Mouse (Mus musculus): ENCODE measurements around the gene Adamts5. TPM values are rescaled to one million over a fixed set of nuclear protein-coding genes. Genes with fewer than 3 reads are reported as not detected.

The Adamts5 gene
- polyA plus RNA-seq, 2 experiments: 0.11 to 0.25 TPM

- no peaks in the 10 kb centered on the region for H3K36me3 ChIP-seq (replicated peaks; ENCODE audit: control insufficient read depth, insufficient read depth, low read depth)
- ATAC-seq (ENCODE audit: insufficient read depth) (no peak), DNase-seq (ENCODE audit: low read depth in 3 of 3, low spot score in 3 of 3) (no peak)
- H3K27ac ChIP-seq: no peak overlapping the region
- no peaks in the 10 kb centered on the region for H3K4me1 ChIP-seq (replicated peaks; ENCODE audit: control insufficient read depth in 2 of 2, insufficient read depth in 2 of 2, low read length in 1 of 2)
- no peaks in the 10 kb centered on the region for H3K9me3 ChIP-seq (ENCODE audit: control insufficient read depth, low read length)
- H3K4me2 ChIP-seq (ENCODE audit: low read depth): peak overlapping the region; percentile 56
- TF ChIP-seq CTCF (IDR thresholded peaks at IDR 0.05; ENCODE audit: low read depth) (no peak), EP300 (IDR thresholded peaks at IDR 0.05; ENCODE audit: low read depth) (no peak)
- no peak overlapping the region for H3K9ac ChIP-seq (replicated peaks)
- H3K27me3 ChIP-seq (ENCODE audit: control insufficient read depth, insufficient read depth, low read length): peaks cover 23% of the 10 kb centered on the region
- H3K4me3 ChIP-seq (ENCODE audit: insufficient read depth in 1 of 2, low read depth in 2 of 2, low read length in 2 of 2): peak overlapping the region; percentile 47
- WGBS (ENCODE audit: insufficient replicate concordance): 1% methylated on average over 51 of the region's 51 CpGs
Observed at GRCm38 (mm10) chr16:85900702-85901580, 687 bp downstream of the Adamts5 start.

- H3K9me3 ChIP-seq (ENCODE audit: control insufficient read depth, low read length): no peaks in the 10 kb centered on the region
- H3K4me2 ChIP-seq (ENCODE audit: low read depth): peak overlapping the region; percentile 56
- 3% methylated on average over 45 of the region's 45 CpGs for WGBS (ENCODE audit: insufficient replicate concordance)
- H3K4me1 ChIP-seq (replicated peaks; ENCODE audit: control insufficient read depth in 2 of 2, insufficient read depth in 2 of 2, low read length in 1 of 2): no peaks in the 10 kb centered on the region
- TF ChIP-seq EP300 (IDR thresholded peaks at IDR 0.05; ENCODE audit: low read depth) (no peak), CTCF (IDR thresholded peaks at IDR 0.05; ENCODE audit: low read depth) (no peak)
- H3K27me3 ChIP-seq (ENCODE audit: control insufficient read depth, insufficient read depth, low read length): peaks cover 23% of the 10 kb centered on the region
- H3K27ac ChIP-seq: no peak overlapping the region
- H3K36me3 ChIP-seq (replicated peaks; ENCODE audit: control insufficient read depth, insufficient read depth, low read depth): no peaks in the 10 kb centered on the region
- DNase-seq (ENCODE audit: low read depth in 3 of 3, low spot score in 3 of 3) (no peak), ATAC-seq (ENCODE audit: insufficient read depth) (no peak)
- no peak overlapping the region for H3K9ac ChIP-seq (replicated peaks)
- H3K4me3 ChIP-seq (ENCODE audit: insufficient read depth in 1 of 2, low read depth in 2 of 2, low read length in 2 of 2): peak overlapping the region in 1 of 2 experiments; percentile 47; a peak in 2 of 4 replicates
Observed at GRCm38 (mm10) chr16:85899790-85900587, 1.6 kb downstream of the Adamts5 start.

- H3K4me3 ChIP-seq (ENCODE audit: insufficient read depth in 1 of 2, low read depth in 2 of 2, low read length in 2 of 2): no peak overlapping the region
- H3K4me1 ChIP-seq (replicated peaks; ENCODE audit: control insufficient read depth in 2 of 2, insufficient read depth in 2 of 2, low read length in 1 of 2): no peaks in the 10 kb centered on the region
- no peaks in the 10 kb centered on the region for H3K9me3 ChIP-seq (ENCODE audit: control insufficient read depth, low read length)
- TF ChIP-seq EP300 (IDR thresholded peaks at IDR 0.05; ENCODE audit: low read depth) (no peak), CTCF (IDR thresholded peaks at IDR 0.05; ENCODE audit: low read depth) (no peak; the same call in 1 of the 2 replicates)
- no peak overlapping the region for H3K27ac ChIP-seq
- no peaks in the 10 kb centered on the region for H3K36me3 ChIP-seq (replicated peaks; ENCODE audit: control insufficient read depth, insufficient read depth, low read depth)
- ATAC-seq (ENCODE audit: insufficient read depth) (no peak), DNase-seq (ENCODE audit: low read depth in 3 of 3, low spot score in 3 of 3) (no peak)
- peaks cover 23% of the 10 kb centered on the region for H3K27me3 ChIP-seq (ENCODE audit: control insufficient read depth, insufficient read depth, low read length)
- WGBS (ENCODE audit: insufficient replicate concordance): 16% methylated on average over 25 of the region's 25 CpGs
- H3K4me2 ChIP-seq (ENCODE audit: low read depth): peak overlapping the region; percentile 56
- H3K9ac ChIP-seq (replicated peaks): no peak overlapping the region
Observed at GRCm38 (mm10) chr16:85899301-85899721, 2.3 kb downstream of the Adamts5 start.

GRCm38 (mm10) chr16:85898816-85899215 lies 2.8 kb downstream of the Adamts5 start:
- Histone ChIP-seq H3K4me1 (replicated peaks; ENCODE audit: control insufficient read depth in 2 of 2, insufficient read depth in 2 of 2, low read length in 1 of 2) (no peaks in the 10 kb centered on the region), H3K9ac (replicated peaks) (no peak overlapping the region), H3K36me3 (replicated peaks; ENCODE audit: control insufficient read depth, insufficient read depth, low read depth) (no peaks in the 10 kb centered on the region), H3K27me3 (ENCODE audit: control insufficient read depth, insufficient read depth, low read length) (peaks cover 23% of the 10 kb centered on the region), H3K4me2 (ENCODE audit: low read depth) (no peak overlapping the region), H3K9me3 (ENCODE audit: control insufficient read depth, low read length) (no peaks in the 10 kb centered on the region), H3K27ac (no peak overlapping the region), H3K4me3 (ENCODE audit: insufficient read depth in 1 of 2, low read depth in 2 of 2, low read length in 2 of 2) (no peak overlapping the region)
- no peak for ATAC-seq (ENCODE audit: insufficient read depth)
- DNase-seq (ENCODE audit: low read depth in 3 of 3, low spot score in 3 of 3): no peak
- TF ChIP-seq EP300 (IDR thresholded peaks at IDR 0.05; ENCODE audit: low read depth): no peak
- TF ChIP-seq CTCF (IDR thresholded peaks at IDR 0.05; ENCODE audit: low read depth): no peak
- WGBS (ENCODE audit: insufficient replicate concordance): 61% methylated on average over 10 of the region's 10 CpGs

- H3K4me1 ChIP-seq (replicated peaks; ENCODE audit: control insufficient read depth in 2 of 2, insufficient read depth in 2 of 2, low read length in 1 of 2): no peaks in the 10 kb centered on the region
- H3K27ac ChIP-seq: no peak overlapping the region
- no peak overlapping the region for H3K4me3 ChIP-seq (ENCODE audit: insufficient read depth in 1 of 2, low read depth in 2 of 2, low read length in 2 of 2)
- WGBS (ENCODE audit: insufficient replicate concordance): 50% methylated on average over 4 of the region's 4 CpGs
- no peaks in the 10 kb centered on the region for H3K36me3 ChIP-seq (replicated peaks; ENCODE audit: control insufficient read depth, insufficient read depth, low read depth)
- no peaks in the 10 kb centered on the region for H3K9me3 ChIP-seq (ENCODE audit: control insufficient read depth, low read length)
- H3K4me2 ChIP-seq (ENCODE audit: low read depth): no peak overlapping the region
- H3K9ac ChIP-seq (replicated peaks): no peak overlapping the region
- no peak for DNase-seq (ENCODE audit: low read depth in 3 of 3, low spot score in 3 of 3)
- TF ChIP-seq CTCF (IDR thresholded peaks at IDR 0.05; ENCODE audit: low read depth) (no peak), EP300 (IDR thresholded peaks at IDR 0.05; ENCODE audit: low read depth) (no peak)
- peaks cover 23% of the 10 kb centered on the region for H3K27me3 ChIP-seq (ENCODE audit: control insufficient read depth, insufficient read depth, low read length)
- ATAC-seq (ENCODE audit: insufficient read depth): no peak
Observed at GRCm38 (mm10) chr16:85898391-85898790, 3.2 kb downstream of the Adamts5 start.

Data from liver, embryonic 14.5 days (tissue).